Mouse (Mus musculus) lung, embryonic 16.5 days (tissue): Measurements from ENCODE around the gene Cys1. TPM values are rescaled to one million over a fixed set of nuclear protein-coding genes. Genes with fewer than 3 reads are reported as not detected.
"Not testable (repeated sequence)": the region's sequence is repeated elsewhere in the genome, so short reads cannot be mapped to it uniquely, and the experiment has no call there.

ENCODE experiments used
- ATAC-seq: fragments of 200-750 bp; cut with Nextera tagmentation; 2 replicates; pipeline ENCODE4 v1.8.0; 2017; ENCODE audit warnings: low read depth, mild to moderate bottlenecking, moderate library complexity
- H3K27ac ChIP-seq: fragments of 300-500 bp; sonication (generic); 2 replicates; pipeline ENCODE4 v1.5.1; 2014; ENCODE audit warnings: mild to moderate bottlenecking, control low read depth, low read length
- H3K27me3 ChIP-seq: fragments of 300-500 bp; sonication (generic); 2 replicates; pipeline ENCODE4 v1.6.1; 2014; ENCODE audit warnings: low read depth, low read length, mixed read lengths; ENCODE audit not compliant: control insufficient read depth, insufficient read depth
- H3K36me3 ChIP-seq: fragments of 300-500 bp; sonication (generic); 2 replicates; pipeline ENCODE4 v1.6.1; 2014; ENCODE audit warnings: low read length; ENCODE audit not compliant: control insufficient read depth, insufficient read depth
- H3K4me1 ChIP-seq: fragments of 300-500 bp; sonication (generic); replicated peaks from 2 replicates; pipeline ENCODE4 v1.6.1; 2014; ENCODE audit warnings: low read length, mixed read lengths; ENCODE audit not compliant: control insufficient read depth, insufficient read depth
- H3K4me2 ChIP-seq: fragments of 300-500 bp; sonication (generic); 2 replicates; pipeline ENCODE4 v1.6.1; 2014; ENCODE audit warnings: low read depth, low read length, control low read depth
- H3K4me3 ChIP-seq: fragments of 300-500 bp; sonication (generic); 2 replicates; pipeline ENCODE4 v1.5.1; 2014; ENCODE audit warnings: mild to moderate bottlenecking, low read length, control low read depth
- H3K9ac ChIP-seq: fragments of 300-500 bp; sonication (generic); 2 replicates; pipeline ENCODE4 v1.6.1; 2014; ENCODE audit warnings: low read length, control low read depth
- H3K9me3 ChIP-seq: fragments of 300-500 bp; sonication (generic); 2 replicates; pipeline ENCODE4 v1.6.1; 2016; ENCODE audit warnings: low read length; ENCODE audit not compliant: control insufficient read depth
- WGBS: fragments of 180-500 bp; shearing (Covaris S2); extraction: QIAGEN DNeasy Blood & Tissue Kit; methylation state at CpG from one replicate; pipeline ENCODE4 v1.1.7; 2014; 5-methylcytosine and 5-hydroxymethylcytosine counted together
- polyA plus RNA-seq: library from polyadenylated mRNA; unstranded; fragments of >200 nt; fragmentation: Nextera tagmentation; extraction: Ambion mirVana; gene quantifications from 2 replicates; pipeline ENCODE4 v1.2.1, GENCODE M21; 2015

The Cys1 gene
- polyA plus RNA-seq, 1 experiment from 2014 or later = 1.6 TPM

DNA sequence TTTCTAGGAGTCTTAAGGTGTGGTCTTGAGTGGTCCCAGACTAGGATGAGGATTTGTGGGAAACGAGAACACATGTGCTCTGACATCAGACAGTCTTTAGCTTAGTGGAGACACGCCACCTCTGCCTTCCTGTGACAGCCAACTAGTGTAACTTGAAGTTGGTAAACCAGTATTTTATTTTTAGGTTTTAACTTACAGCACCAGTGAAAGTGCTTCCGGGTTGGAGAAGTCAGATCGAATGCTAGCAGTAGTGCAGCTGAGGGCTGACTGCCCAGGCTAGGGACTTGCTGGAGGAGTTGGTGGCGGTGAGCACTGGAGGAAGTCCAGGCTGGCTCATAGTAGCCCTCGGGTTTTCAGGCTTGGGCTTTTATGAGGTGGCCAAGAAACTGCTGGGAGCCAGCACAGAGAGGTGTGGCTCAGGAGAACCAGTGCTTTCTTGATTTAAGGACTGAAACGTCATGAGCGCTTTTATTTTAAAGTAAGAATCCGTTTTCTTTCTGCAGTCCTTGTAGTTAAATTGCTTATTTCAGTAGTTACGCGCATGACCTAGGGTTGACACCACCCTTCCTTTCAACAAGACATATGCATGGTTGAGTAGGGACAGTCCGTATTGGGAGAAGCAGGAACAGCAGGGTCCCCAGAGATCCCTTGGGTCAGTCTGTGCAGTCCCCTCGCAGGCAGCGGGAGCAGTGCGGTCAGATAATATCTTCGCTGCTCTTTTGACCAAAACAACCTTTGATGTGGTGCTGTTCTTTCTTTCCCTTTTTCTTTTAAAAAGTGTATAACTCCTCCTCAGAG, 27.3 kb downstream of the Cys1 start:
- Histone ChIP-seq H3K27ac (no peak overlapping the region), H3K4me1 (peaks cover 16% of the 10 kb centered on the region), H3K36me3 (peaks cover 9% of the 10 kb centered on the region; the same call in 1 of the 2 replicates), H3K9ac (no peak overlapping the region), H3K4me3 (no peak overlapping the region), H3K27me3 (no peaks in the 10 kb centered on the region), H3K9me3 (no peaks in the 10 kb centered on the region), H3K4me2 (no peak overlapping the region)
- WGBS = 84% methylated on average over 16 of the region's 16 CpGs
- no peak for ATAC-seq

- peak overlapping the region; percentile 89 for H3K9ac ChIP-seq
- H3K27ac ChIP-seq = peak overlapping the region; percentile 94
- peak; percentile 84 for ATAC-seq
- WGBS = under 1% methylated on average over 34 of the region's 36 CpGs
- no peaks in the 10 kb centered on the region for H3K9me3 ChIP-seq
- H3K36me3 ChIP-seq = peaks cover 7% of the 10 kb centered on the region; the same call in 1 of the 2 replicates
- H3K4me1 ChIP-seq = peaks cover 16% of the 10 kb centered on the region
- no peaks in the 10 kb centered on the region for H3K27me3 ChIP-seq
- peak overlapping the region; percentile 66 for H3K4me2 ChIP-seq
- H3K4me3 ChIP-seq = peak overlapping the region; percentile 84
Measured at GRCm38 (mm10) chr12:24651642-24652342, 29.8 kb downstream of the Cys1 start.

- H3K36me3 ChIP-seq = peaks cover 7% of the 10 kb centered on the region; the same call in 1 of the 2 replicates
- H3K9ac ChIP-seq = peak within 1 kb of the TSS; percentile 89
- H3K4me2 ChIP-seq = peak within 1 kb of the TSS; percentile 66
- peak within 1 kb of the TSS; percentile 94 for H3K27ac ChIP-seq
- H3K4me3 ChIP-seq = peak within 1 kb of the TSS; percentile 84
- H3K4me1 ChIP-seq = peaks cover 16% of the 10 kb centered on the region
- H3K9me3 ChIP-seq = no peaks in the 10 kb centered on the region
- WGBS = under 1% methylated on average over 67 of the region's 68 CpGs
- H3K27me3 ChIP-seq = no peaks in the 10 kb centered on the region
- ATAC-seq = peak; percentile 95
Measured at GRCm38 (mm10) chr12:24651063-24651557, 30.5 kb downstream of the Cys1 start, which contains the start of gene Klf11. TSS of gene Klf11 (plus strand) at chr12:24651274.

DNA sequence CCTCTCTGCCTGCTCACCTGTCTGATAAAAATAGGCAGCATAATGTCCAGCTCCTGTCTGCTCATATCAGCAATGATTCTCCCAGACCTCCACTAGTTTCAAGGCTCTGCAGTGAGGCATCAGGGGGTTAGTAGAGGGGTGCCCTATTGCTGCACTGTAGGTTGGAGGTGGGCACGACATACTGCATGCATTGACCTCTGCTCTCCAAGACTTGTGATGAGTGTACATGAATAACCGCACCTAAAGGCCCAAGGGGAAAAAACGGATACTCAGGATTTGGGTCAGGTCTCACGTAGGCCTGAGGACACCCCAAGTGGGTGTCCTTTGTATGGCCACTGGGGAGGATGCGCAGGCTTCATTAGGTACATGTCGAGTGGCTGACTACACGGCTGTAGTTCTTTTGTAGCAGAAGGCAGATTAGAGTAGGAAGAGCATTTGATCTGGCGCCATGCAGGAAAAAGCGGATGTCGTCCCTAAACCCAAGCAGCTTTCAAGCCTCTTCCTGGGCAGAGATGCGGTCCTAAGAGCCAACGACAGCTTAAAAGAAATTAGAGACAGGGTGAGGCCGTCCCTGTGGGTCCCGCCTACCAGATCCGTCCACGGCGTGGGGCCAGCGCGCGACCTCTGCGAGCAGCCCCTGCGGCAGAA, 31.1 kb downstream of the Cys1 start:
- no peak for ATAC-seq
- Histone ChIP-seq H3K4me1 (peaks cover 16% of the 10 kb centered on the region), H3K4me2 (peak overlapping the region; percentile 55), H3K9me3 (no peaks in the 10 kb centered on the region), H3K27me3 (no peaks in the 10 kb centered on the region), H3K9ac (peak overlapping the region; percentile 57), H3K36me3 (peaks cover 6% of the 10 kb centered on the region; the same call in 1 of the 2 replicates), H3K4me3 (peak overlapping the region; percentile 84), H3K27ac (peak overlapping the region; percentile 73)
- 4% methylated on average over 20 of the region's 22 CpGs for WGBS

- 71% methylated on average over 1 of the region's 1 CpGs for WGBS
- Histone ChIP-seq H3K9ac (no peak overlapping the region), H3K4me2 (no peak overlapping the region), H3K27ac (no peak overlapping the region), H3K36me3 (no peaks in the 10 kb centered on the region), H3K4me1 (peaks cover 22% of the 10 kb centered on the region), H3K9me3 (no peaks in the 10 kb centered on the region), H3K4me3 (no peak overlapping the region), H3K27me3 (no peaks in the 10 kb centered on the region)
- no peak for ATAC-seq
Measured at GRCm38 (mm10) chr12:24648094-24648493, 33.5 kb downstream of the Cys1 start.

GRCm38 (mm10) chr12:24645901-24646300, 35.7 kb downstream of the Cys1 start:
- Histone ChIP-seq H3K9me3 (no peaks in the 10 kb centered on the region), H3K27me3 (no peaks in the 10 kb centered on the region), H3K4me3 (no peak overlapping the region), H3K27ac (no peak overlapping the region), H3K4me2 (no peak overlapping the region), H3K4me1 (peaks cover 16% of the 10 kb centered on the region), H3K9ac (no peak overlapping the region), H3K36me3 (no peaks in the 10 kb centered on the region)
- WGBS = 76% methylated on average over 6 of the region's 6 CpGs
- ATAC-seq = no peak

- Histone ChIP-seq H3K4me2 (no peak overlapping the region), H3K36me3 (no peaks in the 10 kb centered on the region), H3K9ac (no peak overlapping the region), H3K9me3 (no peaks in the 10 kb centered on the region), H3K4me1 (peaks cover 11% of the 10 kb centered on the region), H3K4me3 (no peak overlapping the region), H3K27me3 (no peaks in the 10 kb centered on the region), H3K27ac (no peak overlapping the region)
- 15% methylated on average over 1 of the region's 1 CpGs for WGBS
- peak; percentile 72 for ATAC-seq
Measured at GRCm38 (mm10) chr12:24644125-24644571, 37.5 kb downstream of the Cys1 start.

DNA sequence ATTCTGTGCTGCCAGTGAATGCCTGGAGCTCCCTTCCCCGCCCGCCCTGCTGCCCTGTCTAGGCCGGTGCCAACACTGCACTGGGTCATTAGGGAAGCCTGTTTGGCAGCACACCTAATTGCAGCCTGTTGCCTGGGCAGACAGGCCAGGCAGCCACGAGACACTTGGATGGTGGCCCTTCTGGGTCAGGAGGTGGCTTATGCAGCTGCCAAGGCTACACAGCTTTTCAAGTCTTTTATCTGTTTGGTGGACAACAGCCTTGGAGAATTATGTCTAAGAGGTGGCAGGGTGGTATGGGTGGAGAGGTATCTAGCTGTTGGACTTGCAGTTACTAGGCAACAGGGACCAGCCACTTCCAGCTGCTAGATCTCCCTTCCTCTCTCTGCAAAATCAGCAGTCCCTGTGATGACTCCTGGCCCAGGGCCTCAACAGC, 39.2 kb downstream of the Cys1 start:
- Histone ChIP-seq H3K9ac (no peak overlapping the region), H3K36me3 (no peaks in the 10 kb centered on the region), H3K4me3 (no peak overlapping the region), H3K4me2 (no peak overlapping the region), H3K27ac (no peak overlapping the region), H3K27me3 (no peaks in the 10 kb centered on the region), H3K4me1 (peaks cover 11% of the 10 kb centered on the region), H3K9me3 (no peaks in the 10 kb centered on the region)
- WGBS = 57% methylated on average over 4 of the region's 4 CpGs
- peak; percentile 46 for ATAC-seq

- not testable (repeated sequence) for H3K9ac ChIP-seq, ATAC-seq, H3K4me3 ChIP-seq, H3K27ac ChIP-seq, H3K4me1 ChIP-seq, H3K9me3 ChIP-seq, H3K27me3 ChIP-seq, H3K36me3 ChIP-seq, H3K4me2 ChIP-seq
- WGBS = 91% methylated on average over 10 of the region's 10 CpGs
Measured at GRCm38 (mm10) chr12:24638787-24639186, 42.8 kb downstream of the Cys1 start.
